Mouse (Mus musculus): ENCODE results near the gene H1foo. TPM values are rescaled to one million over a fixed set of nuclear protein-coding genes. Genes with fewer than 3 reads are reported as not detected.

The H1foo gene
- polyA plus RNA-seq, 1 experiment from 2014 or later = not detected

GRCm38 (mm10) chr6:115906871-115907270 lies 37.9 kb upstream of the H1foo start:
- 93% methylated on average over 2 of the region's 2 CpGs for WGBS
- Histone ChIP-seq H3K36me3 (ENCODE audit: control insufficient read depth, insufficient read depth, low read length) (no peaks in the 10 kb centered on the region), H3K4me2 (ENCODE audit: low read depth, low read length) (no peak overlapping the region), H3K9me3 (ENCODE audit: control insufficient read depth, low read length) (no peaks in the 10 kb centered on the region), H3K4me1 (ENCODE audit: control insufficient read depth, insufficient read depth, low read length) (no peaks in the 10 kb centered on the region), H3K4me3 (ENCODE audit: low read depth, low read length) (no peak overlapping the region), H3K27me3 (ENCODE audit: control insufficient read depth, insufficient read depth, low read length) (no peaks in the 10 kb centered on the region), H3K27ac (ENCODE audit: low read depth, low read length) (no peak overlapping the region), H3K9ac (replicated peaks; ENCODE audit: low read depth, low read length) (no peak overlapping the region)
- no peak for ATAC-seq (ENCODE audit: low read depth)

- H3K9ac ChIP-seq (replicated peaks; ENCODE audit: low read depth, low read length) = no peak overlapping the region
- no peak overlapping the region for H3K4me2 ChIP-seq (ENCODE audit: low read depth, low read length)
- H3K4me1 ChIP-seq (ENCODE audit: control insufficient read depth, insufficient read depth, low read length) = no peaks in the 10 kb centered on the region
- H3K4me3 ChIP-seq (ENCODE audit: low read depth, low read length) = no peak overlapping the region
- H3K9me3 ChIP-seq (ENCODE audit: control insufficient read depth, low read length) = no peaks in the 10 kb centered on the region
- no peaks in the 10 kb centered on the region for H3K27me3 ChIP-seq (ENCODE audit: control insufficient read depth, insufficient read depth, low read length)
- WGBS = 53% methylated on average over 6 of the region's 6 CpGs
- H3K27ac ChIP-seq (ENCODE audit: low read depth, low read length) = no peak overlapping the region
- ATAC-seq (ENCODE audit: low read depth) = no peak
- H3K36me3 ChIP-seq (ENCODE audit: control insufficient read depth, insufficient read depth, low read length) = no peaks in the 10 kb centered on the region
Observed at GRCm38 (mm10) chr6:115908421-115908982, 36.2 kb upstream of the H1foo start.

GRCm38 (mm10) chr6:115909052-115909451 lies 35.7 kb upstream of the H1foo start:
- Histone ChIP-seq H3K9me3 (ENCODE audit: control insufficient read depth, low read length) (no peaks in the 10 kb centered on the region), H3K4me3 (ENCODE audit: low read depth, low read length) (no peak overlapping the region), H3K9ac (replicated peaks; ENCODE audit: low read depth, low read length) (no peak overlapping the region), H3K4me1 (ENCODE audit: control insufficient read depth, insufficient read depth, low read length) (no peaks in the 10 kb centered on the region), H3K36me3 (ENCODE audit: control insufficient read depth, insufficient read depth, low read length) (no peaks in the 10 kb centered on the region), H3K27ac (ENCODE audit: low read depth, low read length) (no peak overlapping the region), H3K27me3 (ENCODE audit: control insufficient read depth, insufficient read depth, low read length) (no peaks in the 10 kb centered on the region), H3K4me2 (ENCODE audit: low read depth, low read length) (no peak overlapping the region)
- ATAC-seq (ENCODE audit: low read depth) = no peak
- WGBS = 69% methylated on average over 3 of the region's 3 CpGs

- no peak; the same call in 1 of the 2 replicates for ATAC-seq (ENCODE audit: low read depth)
- Histone ChIP-seq H3K9ac (replicated peaks; ENCODE audit: low read depth, low read length) (no peak overlapping the region), H3K27ac (ENCODE audit: low read depth, low read length) (no peak overlapping the region), H3K9me3 (ENCODE audit: control insufficient read depth, low read length) (no peaks in the 10 kb centered on the region), H3K4me1 (ENCODE audit: control insufficient read depth, insufficient read depth, low read length) (no peaks in the 10 kb centered on the region), H3K4me3 (ENCODE audit: low read depth, low read length) (no peak overlapping the region), H3K27me3 (ENCODE audit: control insufficient read depth, insufficient read depth, low read length) (no peaks in the 10 kb centered on the region), H3K36me3 (ENCODE audit: control insufficient read depth, insufficient read depth, low read length) (no peaks in the 10 kb centered on the region), H3K4me2 (ENCODE audit: low read depth, low read length) (no peak overlapping the region)
- WGBS = 81% methylated on average over 8 of the region's 8 CpGs
Observed at GRCm38 (mm10) chr6:115909940-115910339, 34.8 kb upstream of the H1foo start.

- Histone ChIP-seq H3K36me3 (ENCODE audit: control insufficient read depth, insufficient read depth, low read length) (no peaks in the 10 kb centered on the region), H3K4me2 (ENCODE audit: low read depth, low read length) (no peak overlapping the region), H3K27me3 (ENCODE audit: control insufficient read depth, insufficient read depth, low read length) (no peaks in the 10 kb centered on the region), H3K27ac (ENCODE audit: low read depth, low read length) (no peak overlapping the region), H3K4me1 (ENCODE audit: control insufficient read depth, insufficient read depth, low read length) (no peaks in the 10 kb centered on the region), H3K9ac (replicated peaks; ENCODE audit: low read depth, low read length) (no peak overlapping the region), H3K4me3 (ENCODE audit: low read depth, low read length) (no peak overlapping the region), H3K9me3 (ENCODE audit: control insufficient read depth, low read length) (no peaks in the 10 kb centered on the region)
- 75% methylated on average over 6 of the region's 6 CpGs for WGBS
- ATAC-seq (ENCODE audit: low read depth) = no peak
Observed at GRCm38 (mm10) chr6:115911763-115912162, 33.0 kb upstream of the H1foo start.

GRCm38 (mm10) chr6:115913482-115913881 lies 31.3 kb upstream of the H1foo start:
- Histone ChIP-seq H3K27me3 (ENCODE audit: control insufficient read depth, insufficient read depth, low read length) (no peaks in the 10 kb centered on the region), H3K4me1 (ENCODE audit: control insufficient read depth, insufficient read depth, low read length) (no peaks in the 10 kb centered on the region), H3K27ac (ENCODE audit: low read depth, low read length) (no peak overlapping the region), H3K9ac (replicated peaks; ENCODE audit: low read depth, low read length) (no peak overlapping the region), H3K4me2 (ENCODE audit: low read depth, low read length) (no peak overlapping the region), H3K36me3 (ENCODE audit: control insufficient read depth, insufficient read depth, low read length) (no peaks in the 10 kb centered on the region), H3K9me3 (ENCODE audit: control insufficient read depth, low read length) (no peaks in the 10 kb centered on the region), H3K4me3 (ENCODE audit: low read depth, low read length) (no peak overlapping the region)
- no peak for ATAC-seq (ENCODE audit: low read depth)
- WGBS = 84% methylated on average over 10 of the region's 10 CpGs

DNA sequence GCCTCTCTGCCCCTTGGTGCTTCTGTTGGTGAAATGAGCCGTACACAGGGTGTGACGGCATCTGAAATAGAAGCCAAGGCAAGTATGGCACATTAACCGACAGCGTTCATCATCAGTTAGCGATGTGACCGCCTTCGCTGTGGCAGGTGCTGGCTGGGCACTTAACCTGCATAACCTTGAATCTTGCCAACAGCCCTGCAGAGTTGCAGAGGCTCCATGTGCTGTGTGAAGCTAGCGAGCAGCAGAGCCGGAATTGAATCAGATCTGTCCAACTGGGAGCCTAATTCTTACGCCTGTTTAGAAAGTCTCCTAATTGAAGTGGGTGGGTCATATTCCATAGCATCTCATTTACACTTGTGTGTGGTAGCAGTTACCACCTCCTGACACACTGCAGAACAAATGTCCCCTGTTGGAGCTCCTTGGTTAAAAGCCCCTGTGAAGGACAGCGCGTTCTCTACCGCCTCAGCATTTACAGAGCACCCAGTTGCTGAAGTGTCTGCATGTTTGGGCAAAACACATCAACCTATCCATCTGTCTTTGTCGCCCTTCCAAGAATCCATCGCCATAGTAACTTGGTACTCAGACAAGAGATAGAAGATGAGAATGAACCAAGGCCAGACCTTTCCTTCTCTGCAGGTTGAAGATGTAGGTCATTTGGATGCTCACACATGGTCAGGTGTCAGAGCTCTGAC lies 30.1 kb upstream of the H1foo start:
- WGBS = 75% methylated on average over 15 of the region's 15 CpGs
- Histone ChIP-seq H3K9me3 (ENCODE audit: control insufficient read depth, low read length) (no peaks in the 10 kb centered on the region), H3K9ac (replicated peaks; ENCODE audit: low read depth, low read length) (no peak overlapping the region), H3K4me3 (ENCODE audit: low read depth, low read length) (no peak overlapping the region), H3K27me3 (ENCODE audit: control insufficient read depth, insufficient read depth, low read length) (no peaks in the 10 kb centered on the region), H3K36me3 (ENCODE audit: control insufficient read depth, insufficient read depth, low read length) (no peaks in the 10 kb centered on the region), H3K4me2 (ENCODE audit: low read depth, low read length) (no peak overlapping the region), H3K27ac (ENCODE audit: low read depth, low read length) (no peak overlapping the region), H3K4me1 (ENCODE audit: control insufficient read depth, insufficient read depth, low read length) (no peaks in the 10 kb centered on the region)
- ATAC-seq (ENCODE audit: low read depth) = no peak

GRCm38 (mm10) chr6:115915601-115916445 lies 28.9 kb upstream of the H1foo start:
- 0 out of 2 replicates have a peak overlapping the region, but pooled peaks have one; percentile 7 for H3K9ac ChIP-seq (replicated peaks; ENCODE audit: low read depth, low read length)
- no peak for ATAC-seq (ENCODE audit: low read depth)
- 62% methylated on average over 17 of the region's 17 CpGs for WGBS

DNA sequence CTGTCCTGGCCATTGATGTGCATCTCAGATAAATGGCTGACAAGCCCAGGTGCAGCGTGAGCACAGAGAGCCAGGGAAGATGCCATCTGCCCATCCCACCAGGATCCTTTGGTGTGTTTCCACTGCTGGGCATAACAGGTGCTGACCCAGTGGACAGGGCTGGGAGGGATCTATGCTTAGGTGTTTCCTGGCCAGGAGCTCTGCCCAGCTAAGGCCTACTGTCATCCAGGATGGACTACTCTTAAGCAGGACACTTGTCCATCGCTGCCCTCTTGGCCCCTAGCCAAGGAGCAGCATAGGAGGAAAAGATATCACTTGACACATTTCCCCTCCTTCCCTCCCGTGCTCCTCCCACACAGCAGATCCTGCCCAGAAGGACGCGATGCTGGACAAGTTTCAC lies 28.1 kb upstream of the H1foo start:
- Histone ChIP-seq H3K4me1 (ENCODE audit: control insufficient read depth, insufficient read depth, low read length) (no peaks in the 10 kb centered on the region), H3K9me3 (ENCODE audit: control insufficient read depth, low read length) (no peaks in the 10 kb centered on the region), H3K4me3 (ENCODE audit: low read depth, low read length) (no peak overlapping the region), H3K27me3 (ENCODE audit: control insufficient read depth, insufficient read depth, low read length) (no peaks in the 10 kb centered on the region), H3K27ac (ENCODE audit: low read depth, low read length) (no peak overlapping the region), H3K9ac (replicated peaks; ENCODE audit: low read depth, low read length) (no peak overlapping the region), H3K4me2 (ENCODE audit: low read depth, low read length) (no peak overlapping the region), H3K36me3 (ENCODE audit: control insufficient read depth, insufficient read depth, low read length) (no peaks in the 10 kb centered on the region)
- ATAC-seq (ENCODE audit: low read depth) = no peak
- 90% methylated on average over 5 of the region's 5 CpGs for whole genome bisulfite sequencing

More at GRCm38 (mm10) chr6:115915601-115916445, 28.9 kb upstream of the H1foo start:
- no peak overlapping the region for H3K4me3 ChIP-seq (ENCODE audit: low read depth, low read length)
- no peak overlapping the region for H3K27ac ChIP-seq (ENCODE audit: low read depth, low read length)
- no peaks in the 10 kb centered on the region for H3K36me3 ChIP-seq (ENCODE audit: control insufficient read depth, insufficient read depth, low read length)
- H3K9me3 ChIP-seq (ENCODE audit: control insufficient read depth, low read length) = no peaks in the 10 kb centered on the region
- no peaks in the 10 kb centered on the region for H3K27me3 ChIP-seq (ENCODE audit: control insufficient read depth, insufficient read depth, low read length)
- H3K4me2 ChIP-seq (ENCODE audit: low read depth, low read length) = no peak overlapping the region
- no peaks in the 10 kb centered on the region for H3K4me1 ChIP-seq (ENCODE audit: control insufficient read depth, insufficient read depth, low read length)

Data from neural tube, embryonic 14.5 days (tissue).